Mouse (Mus musculus): ENCODE measurements around the gene Pnrc2. TPM values are rescaled to one million over a fixed set of nuclear protein-coding genes. Genes with fewer than 3 reads are reported as not detected.

The Pnrc2 gene
- 26.0 TPM for polyA plus RNA-seq (2015; fragmentation: Illumina TruSeq; extraction: RNeasy Lipid Tissue Mini Kit (QIAGEN cat#74804); ENCODE audit: insufficient read depth, low read depth, low replicate concordance)

DNA sequence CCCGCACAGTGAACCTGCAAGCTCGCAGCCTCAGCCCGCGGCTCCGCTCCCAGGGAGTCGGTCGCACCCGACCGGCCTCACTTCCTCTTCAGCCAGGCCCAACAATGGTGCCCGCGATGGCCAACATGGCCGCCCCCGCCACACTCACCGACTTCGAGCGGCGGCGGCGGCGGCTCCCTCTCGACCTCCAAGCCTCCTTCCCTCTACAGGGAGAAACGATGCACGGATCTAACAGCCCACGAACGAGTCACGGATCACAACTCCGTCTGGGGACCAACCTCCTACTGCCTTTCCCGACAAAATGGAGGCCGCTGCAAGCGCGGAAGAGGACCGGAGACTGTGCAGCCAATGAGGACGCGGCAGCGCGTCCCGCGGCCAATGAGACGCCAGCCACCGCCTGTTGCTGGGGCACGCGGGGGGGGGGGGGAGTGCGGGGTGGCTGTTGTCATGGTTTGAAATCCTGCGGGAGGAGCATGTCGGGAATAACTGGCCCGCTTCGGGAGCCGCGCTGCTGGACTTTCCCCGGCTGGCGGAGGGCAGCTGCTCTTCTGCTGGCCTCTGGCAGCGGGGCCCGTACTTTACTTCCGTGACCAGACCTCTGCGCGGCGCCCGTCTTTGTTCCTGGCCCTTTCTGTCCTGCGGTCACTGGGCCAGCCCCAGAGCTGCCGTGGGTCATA is at the start of gene Pnrc2:
Gene Pnrc2, minus strand, starts transcription at position 325 of the 677 bp plus-strand sequence.

GRCm38 (mm10) chr4:135920304-135921241 is 46.9 kb upstream of the Pnrc2 start, which contains the start of gene Fuca1:
Gene Fuca1 (plus strand): TSS chr4:135920735.

GRCm38 (mm10) chr4:135895071-135895571 is 21.5 kb upstream of the Pnrc2 start, which contains the start of gene Cnr2:
Gene Cnr2 (plus strand): TSS chr4:135895394.

DNA sequence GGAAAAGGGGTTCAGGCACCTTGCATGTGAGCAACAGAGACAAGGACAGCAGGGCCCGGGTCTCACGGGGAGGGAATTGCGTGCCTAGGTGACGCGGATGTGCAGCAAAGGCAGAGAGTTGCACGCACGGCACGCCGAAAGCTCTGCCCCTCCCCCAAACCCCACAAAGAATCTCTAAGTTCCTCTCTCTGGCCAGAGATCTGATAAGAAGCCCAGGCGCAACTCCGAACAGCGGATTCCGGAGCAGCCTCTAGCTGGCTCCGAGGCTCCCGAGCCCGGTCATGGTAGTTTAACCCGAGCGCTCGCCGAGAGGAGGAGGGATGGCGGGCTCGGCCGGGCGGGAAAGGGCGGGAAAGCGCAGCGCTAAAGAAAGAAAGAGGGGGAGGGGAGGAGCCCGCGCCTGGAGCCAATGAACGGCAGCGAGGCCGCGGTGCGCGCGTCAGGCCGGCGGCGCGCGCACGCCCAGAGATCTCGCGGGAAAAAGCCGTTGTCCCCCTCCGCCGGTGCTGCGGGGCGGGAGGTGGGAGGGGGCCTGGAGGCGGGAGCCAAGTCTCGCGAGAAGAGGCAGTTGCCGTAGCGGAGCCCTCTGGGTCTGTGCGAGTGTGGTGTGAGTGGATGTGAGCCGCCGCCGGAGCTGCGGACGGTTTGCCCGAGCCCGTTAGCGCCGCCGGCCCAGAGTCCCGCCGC is 18.0 kb downstream of the Pnrc2 start, which contains the start of gene Srsf10:
Gene Srsf10, plus strand, starts transcription at position 212 of the 687 bp plus-strand sequence.

Other genes starting within 250 kb of the Pnrc2 start
- 1.00 TPM for gene Ifnlr1, start 187.6 kb downstream of the Pnrc2 start, polyA plus RNA-seq (2015; fragmentation: Illumina TruSeq; extraction: RNeasy Lipid Tissue Mini Kit (QIAGEN cat#74804); ENCODE audit: insufficient read depth, low read depth, low replicate concordance)
- gene Il22ra1, start 145.7 kb downstream of the Pnrc2 start, polyA plus RNA-seq (2015; fragmentation: Illumina TruSeq; extraction: RNeasy Lipid Tissue Mini Kit (QIAGEN cat#74804); ENCODE audit: insufficient read depth, low read depth, low replicate concordance), result 3.6 TPM
- gene Myom3, start 114.1 kb downstream of the Pnrc2 start, polyA plus RNA-seq (2015; fragmentation: Illumina TruSeq; extraction: RNeasy Lipid Tissue Mini Kit (QIAGEN cat#74804); ENCODE audit: insufficient read depth, low read depth, low replicate concordance), result 2.3 TPM
- 18.5 TPM for gene Srsf10, start 18.1 kb downstream of the Pnrc2 start, polyA plus RNA-seq (2015; fragmentation: Illumina TruSeq; extraction: RNeasy Lipid Tissue Mini Kit (QIAGEN cat#74804); ENCODE audit: insufficient read depth, low read depth, low replicate concordance)
- gene Cnr2, start 21.5 kb upstream of the Pnrc2 start, polyA plus RNA-seq (2015; fragmentation: Illumina TruSeq; extraction: RNeasy Lipid Tissue Mini Kit (QIAGEN cat#74804); ENCODE audit: insufficient read depth, low read depth, low replicate concordance), result 0.20 TPM
- gene Fuca1, start 46.9 kb upstream of the Pnrc2 start, polyA plus RNA-seq (2015; fragmentation: Illumina TruSeq; extraction: RNeasy Lipid Tissue Mini Kit (QIAGEN cat#74804); ENCODE audit: insufficient read depth, low read depth, low replicate concordance), result 27.0 TPM
- gene Hmgcl, start 72.6 kb upstream of the Pnrc2 start, polyA plus RNA-seq (2015; fragmentation: Illumina TruSeq; extraction: RNeasy Lipid Tissue Mini Kit (QIAGEN cat#74804); ENCODE audit: insufficient read depth, low read depth, low replicate concordance), result 13.4 TPM
- 15.9 TPM for gene Gale, start 89.9 kb upstream of the Pnrc2 start, polyA plus RNA-seq (2015; fragmentation: Illumina TruSeq; extraction: RNeasy Lipid Tissue Mini Kit (QIAGEN cat#74804); ENCODE audit: insufficient read depth, low read depth, low replicate concordance)
- 28.8 TPM for gene Lypla2, start 98.8 kb upstream of the Pnrc2 start, polyA plus RNA-seq (2015; fragmentation: Illumina TruSeq; extraction: RNeasy Lipid Tissue Mini Kit (QIAGEN cat#74804); ENCODE audit: insufficient read depth, low read depth, low replicate concordance)
- 6.3 TPM for gene Pithd1, start 113.4 kb upstream of the Pnrc2 start, polyA plus RNA-seq (2015; fragmentation: Illumina TruSeq; extraction: RNeasy Lipid Tissue Mini Kit (QIAGEN cat#74804); ENCODE audit: insufficient read depth, low read depth, low replicate concordance)
- gene Eloa, start 147.9 kb upstream of the Pnrc2 start, polyA plus RNA-seq (2015; fragmentation: Illumina TruSeq; extraction: RNeasy Lipid Tissue Mini Kit (QIAGEN cat#74804); ENCODE audit: insufficient read depth, low read depth, low replicate concordance), result 6.1 TPM
- gene Rpl11, start 179.6 kb upstream of the Pnrc2 start, polyA plus RNA-seq (2015; fragmentation: Illumina TruSeq; extraction: RNeasy Lipid Tissue Mini Kit (QIAGEN cat#74804); ENCODE audit: insufficient read depth, low read depth, low replicate concordance), result 367 TPM